8 mouse cellular contexts compared by ENCODE assay signal in the genomic region with DNA sequence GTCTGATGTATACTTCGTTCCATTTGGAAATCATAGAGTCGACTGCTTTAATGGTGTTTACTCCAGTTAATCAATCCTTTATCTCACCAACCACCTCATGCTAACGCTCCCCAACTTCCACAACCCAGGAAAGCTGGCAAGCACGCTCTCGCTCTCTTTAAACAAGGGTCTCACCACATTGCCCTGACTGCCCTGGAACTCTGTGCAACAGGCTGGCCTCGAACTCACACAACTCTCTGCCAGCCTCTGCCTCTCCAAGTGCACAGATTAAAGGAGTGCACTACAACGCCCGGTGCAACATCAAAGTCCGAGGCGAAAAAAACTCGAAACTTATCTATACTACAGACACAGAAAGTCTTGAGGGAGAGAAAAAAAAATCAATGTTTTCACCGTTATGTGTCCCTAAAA. TPM values are rescaled to one million over a fixed set of nuclear protein-coding genes. Genes with fewer than 3 reads are reported as not detected.
DNase-seq lines count a peak whose midpoint lies in the region; ATAC-seq and TF ChIP-seq lines count a peak whose summit lies in the region.

No protein-coding gene starts in this region.

- DNase-seq in heart, embryonic 10.5 days (ENCODE audit: low spot score): no peak
- DNase-seq in heart, postnatal 25 days (ENCODE audit: low spot score): no peak
- peak; percentile 28 for DNase-seq in ES-CJ7 (ENCODE audit: low read depth, low spot score)
- no peak for DNase-seq in limb, embryonic 14.5 days (ENCODE audit: low spot score)
- no peak for DNase-seq in right cerebral cortex, postnatal 36 days (ENCODE audit: low spot score in 2 of 2)
- no peak for DNase-seq in layer of hippocampus, adult 9-10 months (ENCODE audit: low spot score)

- peak; percentile 50 for ATAC-seq in forebrain, embryonic 13.5 days
- ATAC-seq in limb, embryonic 14.5 days (ENCODE audit: low FRiP score, low read depth): peak; percentile 4
- peak; percentile 48 for ATAC-seq in neural tube, embryonic 15.5 days (ENCODE audit: low FRiP score)

- TF ChIP-seq POLR2A in limb, embryonic 14.5 days (IDR thresholded peaks at IDR 0.05; ENCODE audit: borderline replicate concordance, extremely low read depth, insufficient read depth, insufficient read length): no peak

- peak overlapping the region; percentile 84 for H3K4me2 ChIP-seq in forebrain, embryonic 13.5 days
- peak overlapping the region; percentile 56 for H3K4me2 ChIP-seq in limb, embryonic 14.5 days (replicated peaks; ENCODE audit: low read depth, low read length, severe bottlenecking)
- peak overlapping the region; percentile 71 for H3K4me2 ChIP-seq in neural tube, embryonic 15.5 days

- H3K27ac ChIP-seq in heart, embryonic 10.5 days: peak overlapping the region; percentile 95
- peak overlapping the region; percentile 95 for H3K27ac ChIP-seq in forebrain, embryonic 13.5 days
- H3K27ac ChIP-seq in limb, embryonic 14.5 days (replicated peaks; ENCODE audit: low read depth, low read length): peak overlapping the region; percentile 94
- peak overlapping the region; percentile 92 for H3K27ac ChIP-seq in neural tube, embryonic 15.5 days (replicated peaks)

- H3K36me3 ChIP-seq in heart, embryonic 10.5 days: peaks cover 22% of the 10 kb centered on the region
- peaks cover 20% of the 10 kb centered on the region for H3K36me3 ChIP-seq in forebrain, embryonic 13.5 days (ENCODE audit: poor library complexity, severe bottlenecking)
- peaks cover 21% of the 10 kb centered on the region for H3K36me3 ChIP-seq in limb, embryonic 14.5 days (ENCODE audit: control insufficient read depth, insufficient read depth, low read length)
- peaks cover 12% of the 10 kb centered on the region for H3K36me3 ChIP-seq in neural tube, embryonic 15.5 days

- intact Hi-C loops in heart, postnatal 25 days (cut with DNase I): loop anchor here (5.0 to 10.0 kb wide), 3 partner anchors 513 to 754 kb away; a partner anchor contains a TSS

- H3K9me3 ChIP-seq in heart, embryonic 10.5 days: no peaks in the 10 kb centered on the region
- no peaks in the 10 kb centered on the region for H3K9me3 ChIP-seq in forebrain, embryonic 13.5 days (replicated peaks)
- no peaks in the 10 kb centered on the region for H3K9me3 ChIP-seq in limb, embryonic 14.5 days (ENCODE audit: control insufficient read depth, low read length)
- H3K9me3 ChIP-seq in neural tube, embryonic 15.5 days (replicated peaks): no peaks in the 10 kb centered on the region

- 2% methylated on average over 12 of the region's 12 CpGs for WGBS in heart, embryonic 10.5 days
- WGBS in forebrain, embryonic 13.5 days: 3% methylated on average over 12 of the region's 12 CpGs
- WGBS in limb, embryonic 14.5 days: 4% methylated on average over 12 of the region's 12 CpGs
- WGBS in neural tube, embryonic 15.5 days: 3% methylated on average over 12 of the region's 12 CpGs

- peak overlapping the region; percentile 78 for H3K9ac ChIP-seq in forebrain, embryonic 13.5 days
- H3K9ac ChIP-seq in limb, embryonic 14.5 days (ENCODE audit: low read depth, low read length, severe bottlenecking): peak overlapping the region; percentile 72
- peak overlapping the region; percentile 60 for H3K9ac ChIP-seq in neural tube, embryonic 15.5 days (replicated peaks)

- H3K4me1 ChIP-seq in heart, embryonic 10.5 days: peaks cover 10% of the 10 kb centered on the region
- peaks cover 33% of the 10 kb centered on the region for H3K4me1 ChIP-seq in forebrain, embryonic 13.5 days
- peaks cover 9% of the 10 kb centered on the region; the same call in 1 of the 2 replicates for H3K4me1 ChIP-seq in limb, embryonic 14.5 days (ENCODE audit: control insufficient read depth, insufficient read depth, low read length)
- H3K4me1 ChIP-seq in neural tube, embryonic 15.5 days: peaks cover 39% of the 10 kb centered on the region

- peak overlapping the region; percentile 74 for H3K4me3 ChIP-seq in heart, embryonic 10.5 days
- H3K4me3 ChIP-seq in forebrain, embryonic 13.5 days: peak overlapping the region; percentile 61
- H3K4me3 ChIP-seq in limb, embryonic 14.5 days (replicated peaks; ENCODE audit: low read length): peak overlapping the region; percentile 63
- peak overlapping the region; percentile 59 for H3K4me3 ChIP-seq in neural tube, embryonic 15.5 days (replicated peaks)

- no peaks in the 10 kb centered on the region for H3K27me3 ChIP-seq in heart, embryonic 10.5 days (ENCODE audit: insufficient read depth, poor library complexity, severe bottlenecking)
- H3K27me3 ChIP-seq in forebrain, embryonic 13.5 days: no peaks in the 10 kb centered on the region
- no peaks in the 10 kb centered on the region for H3K27me3 ChIP-seq in limb, embryonic 14.5 days (ENCODE audit: control insufficient read depth, insufficient read depth, low read length)
- no peaks in the 10 kb centered on the region for H3K27me3 ChIP-seq in neural tube, embryonic 15.5 days (replicated peaks)

RNA-seq across cellular contexts. Expression of a gene that starts 0.3 kb away (rescaled TPM):
- 8.3 and 8.4 TPM in 2 replicates for polyA plus RNA-seq in heart, embryonic 10.5 days (2016; fragmentation: Nextera tagmentation; extraction: Ambion mirVana)
- total RNA-seq in heart, postnatal 25 days (2021): 1 to 10 TPM; 5.4 to 5.8 TPM
- polyA plus RNA-seq in forebrain, embryonic 13.5 days (2015; fragmentation: Nextera tagmentation; extraction: Ambion mirVana): 3.1 and 3.4 TPM in 2 replicates
- 1.9 and 2.4 TPM in 2 replicates for polyA plus RNA-seq in limb, embryonic 14.5 days (2012; rRNA removed)
- polyA plus RNA-seq in limb, embryonic 14.5 days (2014; fragmentation: Nextera tagmentation; extraction: Ambion mirVana): 10.4 and 12.2 TPM in 2 replicates
- polyA plus RNA-seq in neural tube, embryonic 15.5 days (2015; fragmentation: Nextera tagmentation; extraction: Ambion mirVana): 4.3 and 8.4 TPM in 2 replicates

RNA-seq across cellular contexts. Expression of a gene that starts 0.6 kb away (rescaled TPM):
- polyA plus RNA-seq in heart, embryonic 10.5 days (2016; fragmentation: Nextera tagmentation; extraction: Ambion mirVana): 331 and 363 TPM in 2 replicates
- total RNA-seq in heart, postnatal 25 days (2021): 100 to 1,000 TPM; 147 to 169 TPM
- polyA plus RNA-seq in forebrain, embryonic 13.5 days (2015; fragmentation: Nextera tagmentation; extraction: Ambion mirVana): 303 and 328 TPM in 2 replicates
- 45.1 and 89.7 TPM in 2 replicates for polyA plus RNA-seq in limb, embryonic 14.5 days (2012; rRNA removed)
- 367 and 372 TPM in 2 replicates for polyA plus RNA-seq in limb, embryonic 14.5 days (2014; fragmentation: Nextera tagmentation; extraction: Ambion mirVana)
- polyA plus RNA-seq in neural tube, embryonic 15.5 days (2015; fragmentation: Nextera tagmentation; extraction: Ambion mirVana): 243 and 255 TPM in 2 replicates

RNA-seq across cellular contexts. Expression of a gene that starts 8.8 kb away (rescaled TPM):
- 292 and 340 TPM in 2 replicates for polyA plus RNA-seq in heart, embryonic 10.5 days (2016; fragmentation: Nextera tagmentation; extraction: Ambion mirVana)
- 100 to 1,000 TPM; 114 to 121 TPM for total RNA-seq in heart, postnatal 25 days (2021)
- 329 and 340 TPM in 2 replicates for polyA plus RNA-seq in forebrain, embryonic 13.5 days (2015; fragmentation: Nextera tagmentation; extraction: Ambion mirVana)
- 114 and 153 TPM in 2 replicates for polyA plus RNA-seq in limb, embryonic 14.5 days (2012; rRNA removed)
- polyA plus RNA-seq in limb, embryonic 14.5 days (2014; fragmentation: Nextera tagmentation; extraction: Ambion mirVana): 267 and 270 TPM in 2 replicates
- 261 and 275 TPM in 2 replicates for polyA plus RNA-seq in neural tube, embryonic 15.5 days (2015; fragmentation: Nextera tagmentation; extraction: Ambion mirVana)

RNA-seq across cellular contexts. Expression of a gene that starts 9.7 kb away (rescaled TPM):
- polyA plus RNA-seq in heart, embryonic 10.5 days (2016; fragmentation: Nextera tagmentation; extraction: Ambion mirVana): 1.7 and 2.5 TPM in 2 replicates
- 10 to 100 TPM; 12.1 to 13.5 TPM for total RNA-seq in heart, postnatal 25 days (2021)
- 5.3 TPM in 2 replicates for polyA plus RNA-seq in forebrain, embryonic 13.5 days (2015; fragmentation: Nextera tagmentation; extraction: Ambion mirVana)
- 4.4 and 8.1 TPM in 2 replicates for polyA plus RNA-seq in limb, embryonic 14.5 days (2012; rRNA removed)
- 2.5 and 3.2 TPM in 2 replicates for polyA plus RNA-seq in limb, embryonic 14.5 days (2014; fragmentation: Nextera tagmentation; extraction: Ambion mirVana)
- 9.5 and 9.7 TPM in 2 replicates for polyA plus RNA-seq in neural tube, embryonic 15.5 days (2015; fragmentation: Nextera tagmentation; extraction: Ambion mirVana)

RNA-seq across cellular contexts. Expression of a gene that starts 25.8 kb away (rescaled TPM):
- polyA plus RNA-seq in heart, embryonic 10.5 days (2016; fragmentation: Nextera tagmentation; extraction: Ambion mirVana): 1.5 TPM in 2 replicates
- total RNA-seq in heart, postnatal 25 days (2021): 1 to 10 TPM; 1.5 to 1.6 TPM
- polyA plus RNA-seq in forebrain, embryonic 13.5 days (2015; fragmentation: Nextera tagmentation; extraction: Ambion mirVana): 3.0 and 3.3 TPM in 2 replicates
- 3.2 and 4.4 TPM in 2 replicates for polyA plus RNA-seq in limb, embryonic 14.5 days (2012; rRNA removed)
- 2.3 and 5.8 TPM in 2 replicates for polyA plus RNA-seq in limb, embryonic 14.5 days (2014; fragmentation: Nextera tagmentation; extraction: Ambion mirVana)
- polyA plus RNA-seq in neural tube, embryonic 15.5 days (2015; fragmentation: Nextera tagmentation; extraction: Ambion mirVana): 3.2 and 5.3 TPM in 2 replicates
